Mouse (Mus musculus) layer of hippocampus, adult 2 months (tissue): Measurements from ENCODE around the gene Nek6. TPM values are rescaled to one million over a fixed set of nuclear protein-coding genes. Genes with fewer than 3 reads are reported as not detected.
A peak's percentile ranks its signal among the peaks of the same experiment; 100 is the strongest.

Experiments used
- DNase-seq, 2 experiments: peaks; one replicate each; pipeline ENCODE4 v3.0.0; 2022; ENCODE audit warnings: low spot score in 2 of 2
- H3K27ac ChIP-seq: fragments of 200-600 bp; 2 replicates; pipeline ENCODE4 v1.8.1; 2022
- H3K4me3 ChIP-seq: fragments of 200-600 bp; 2 replicates; pipeline ENCODE4 v1.8.1; 2022; ENCODE audit warnings: mild to moderate bottlenecking
- CTCF ChIP-seq: fragments of 200-600 bp; conservative IDR thresholded peaks from 2 replicates; pipeline ENCODE4 v1.8.1; 2022; ENCODE audit warnings: antibody characterized with exemption, mild to moderate bottlenecking, moderate library complexity
- total RNA-seq, 2 experiments: library from RNA; stranded (reverse); gene quantifications; 2 replicates each; pipeline ENCODE4 v1.2.3; 2021

The Nek6 gene
- total RNA-seq, 2 experiments from 2014 or later = 41.6 to 44.8 TPM

- Histone ChIP-seq H3K4me3 (no peak overlapping the region), H3K27ac (no peak overlapping the region)
- no peak for DNase-seq
- TF ChIP-seq CTCF = no peak
Measured at GRCm38 (mm10) chr2:38612596-38612995, 101.2 kb downstream of the Nek6 start.

- peak overlapping the region; percentile 16; the same call in 1 of the 2 replicates for H3K27ac ChIP-seq
- no peak for TF ChIP-seq CTCF
- no peak for DNase-seq
- H3K4me3 ChIP-seq = no peak overlapping the region
Measured at GRCm38 (mm10) chr2:38613576-38613975, 102.1 kb downstream of the Nek6 start.

- no peak for TF ChIP-seq CTCF
Measured at GRCm38 (mm10) chr2:38614437-38614836, 103.0 kb downstream of the Nek6 start.

GRCm38 (mm10) chr2:38616072-38616471, 104.6 kb downstream of the Nek6 start:
- peak; percentile 73 for TF ChIP-seq CTCF
- Histone ChIP-seq H3K4me3 (no peak overlapping the region), H3K27ac (peak overlapping the region; percentile 56)
- DNase-seq = no peak

More at GRCm38 (mm10) chr2:38614437-38614836, 103.0 kb downstream of the Nek6 start:
- H3K27ac ChIP-seq = peak overlapping the region; percentile 56
- no peak for DNase-seq
- H3K4me3 ChIP-seq = no peak overlapping the region

- no peak for TF ChIP-seq CTCF
- no peak overlapping the region for H3K4me3 ChIP-seq
- H3K27ac ChIP-seq = peak overlapping the region; percentile 16; the same call in 1 of the 2 replicates
- no peak for DNase-seq
Measured at GRCm38 (mm10) chr2:38616956-38617872, 105.8 kb downstream of the Nek6 start.

- H3K4me3 ChIP-seq = no peak overlapping the region
- DNase-seq = no peak
- no peak for TF ChIP-seq CTCF
- no peak overlapping the region for H3K27ac ChIP-seq
Measured at GRCm38 (mm10) chr2:38619777-38620176, 108.3 kb downstream of the Nek6 start.

GRCm38 (mm10) chr2:38621076-38621475, 109.6 kb downstream of the Nek6 start:
- no peak for DNase-seq
- H3K4me3 ChIP-seq = no peak overlapping the region
- peak overlapping the region; percentile 68 for H3K27ac ChIP-seq
- TF ChIP-seq CTCF = no peak

- DNase-seq = peak; percentile 46 to 68
- H3K27ac ChIP-seq = peak overlapping the region; percentile 68
- no peak overlapping the region for H3K4me3 ChIP-seq
- peak; percentile 85 for TF ChIP-seq CTCF
Measured at GRCm38 (mm10) chr2:38621610-38622021, 110.2 kb downstream of the Nek6 start.

- TF ChIP-seq CTCF = no peak
- no peak for DNase-seq
- Histone ChIP-seq H3K27ac (no peak overlapping the region), H3K4me3 (no peak overlapping the region)
Measured at GRCm38 (mm10) chr2:38623411-38623810, 112.0 kb downstream of the Nek6 start.

- no peak for TF ChIP-seq CTCF
- Histone ChIP-seq H3K4me3 (no peak overlapping the region), H3K27ac (no peak overlapping the region)
- no peak for DNase-seq
Measured at GRCm38 (mm10) chr2:38623821-38624590, 112.6 kb downstream of the Nek6 start.

GRCm38 (mm10) chr2:38628801-38629200, 117.4 kb downstream of the Nek6 start:
- no peak for TF ChIP-seq CTCF
- H3K4me3 ChIP-seq = no peak overlapping the region
- DNase-seq = no peak
- H3K27ac ChIP-seq = no peak overlapping the region

- no peak for TF ChIP-seq CTCF
- no peak for DNase-seq
- Histone ChIP-seq H3K4me3 (no peak overlapping the region), H3K27ac (no peak overlapping the region)
Measured at GRCm38 (mm10) chr2:38629451-38629850, 118.0 kb downstream of the Nek6 start.

GRCm38 (mm10) chr2:38630574-38630973, 119.1 kb downstream of the Nek6 start:
- H3K4me3 ChIP-seq = no peak overlapping the region
- DNase-seq = no peak
- no peak for TF ChIP-seq CTCF
- no peak overlapping the region for H3K27ac ChIP-seq
